Mouse (Mus musculus) heart, embryonic 15.5 days (tissue): ENCODE measurements at regions not wholly inside any gene's neighbourhood (a gene's known extent, or its start where the extent isn't known, plus 50 kb on each side); places are given as distances from the start of the nearest gene placed in this dataset.

ENCODE experiments used
- ATAC-seq: fragments of 200-750 bp; cut with Nextera tagmentation; replicated peaks from 2 replicates; pipeline ENCODE4 v1.8.0; 2017; ENCODE audit warnings: low read depth, moderate TSS enrichment; ENCODE audit not compliant: insufficient number of reproducible peaks, insufficient read depth, low FRiP score
- H3K27ac ChIP-seq: fragments of 300-500 bp; sonication (generic); 2 replicates; pipeline ENCODE4 v1.5.1; 2015; ENCODE audit warnings: mild to moderate bottlenecking, inconsistent platforms
- H3K27me3 ChIP-seq: fragments of 300-500 bp; sonication (generic); 2 replicates; pipeline ENCODE4 v1.6.1; 2015; ENCODE audit warnings: inconsistent platforms
- H3K36me3 ChIP-seq: fragments of 300-500 bp; sonication (generic); 2 replicates; pipeline ENCODE4 v1.6.1; 2015; ENCODE audit warnings: mild to moderate bottlenecking, inconsistent platforms
- H3K4me1 ChIP-seq: fragments of 300-500 bp; sonication (generic); replicated peaks from 2 replicates; pipeline ENCODE4 v1.6.1; 2015; ENCODE audit warnings: inconsistent platforms
- H3K4me2 ChIP-seq: fragments of 300-500 bp; sonication (generic); 2 replicates; pipeline ENCODE4 v1.6.1; 2015; ENCODE audit warnings: inconsistent platforms, mild to moderate bottlenecking, moderate library complexity
- H3K4me3 ChIP-seq: fragments of 300-500 bp; sonication (generic); 2 replicates; pipeline ENCODE4 v1.5.1; 2015; ENCODE audit warnings: mild to moderate bottlenecking, inconsistent platforms
- H3K9ac ChIP-seq: fragments of 300-500 bp; sonication (generic); 2 replicates; pipeline ENCODE4 v1.6.1; 2015; ENCODE audit warnings: mild to moderate bottlenecking, inconsistent platforms
- H3K9me3 ChIP-seq: fragments of 300-500 bp; sonication (generic); replicated peaks from 2 replicates; pipeline ENCODE4 v1.6.1; 2016; ENCODE audit warnings: inconsistent platforms
- WGBS: fragments of 180-500 bp; shearing (Covaris S2); methylation state at CpG from one replicate; pipeline ENCODE4 v1.1.7; 2015; ENCODE audit warnings: mixed read lengths; 5-methylcytosine and 5-hydroxymethylcytosine counted together

GRCm38 (mm10) chr3:103429227-103429788 is 145.7 kb upstream of the Syt6 start:
- 17% methylated on average over 5 of the region's 5 CpGs for WGBS
- H3K27ac ChIP-seq = no peak overlapping the region
- ATAC-seq = no peak

DNA sequence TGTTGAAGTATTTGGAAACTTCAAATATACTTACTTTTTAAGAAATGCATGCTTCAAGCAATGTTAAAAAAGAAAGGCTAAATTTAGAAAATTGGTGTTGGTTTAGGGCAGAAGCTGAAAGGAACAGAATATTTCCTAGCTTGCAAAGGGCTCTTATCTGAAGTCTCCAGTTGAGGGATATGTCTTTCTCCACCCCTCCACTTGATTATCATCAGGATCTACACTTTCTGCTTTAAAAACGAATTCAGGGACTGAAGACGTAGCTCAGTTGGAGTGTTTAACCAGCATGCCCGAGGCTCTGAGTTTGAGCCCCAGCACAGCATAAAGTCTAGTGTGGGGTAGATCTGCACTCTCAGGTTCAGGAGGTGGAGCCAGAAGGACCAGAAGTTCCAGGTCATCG is 144.9 kb upstream of the Syt6 start:
- Histone ChIP-seq H3K27me3 (no peaks in the 10 kb centered on the region), H3K4me3 (no peak overlapping the region), H3K27ac (no peak overlapping the region), H3K9me3 (no peaks in the 10 kb centered on the region), H3K36me3 (no peaks in the 10 kb centered on the region), H3K4me1 (no peaks in the 10 kb centered on the region), H3K9ac (no peak overlapping the region), H3K4me2 (no peak overlapping the region)
- no peak for ATAC-seq
- 48% methylated on average over 4 of the region's 4 CpGs for WGBS

More at GRCm38 (mm10) chr3:103429227-103429788, 145.7 kb upstream of the Syt6 start:
- H3K4me1 ChIP-seq = no peaks in the 10 kb centered on the region
- H3K4me2 ChIP-seq = no peak overlapping the region
- no peak overlapping the region for H3K9ac ChIP-seq
- no peaks in the 10 kb centered on the region for H3K36me3 ChIP-seq
- no peaks in the 10 kb centered on the region for H3K27me3 ChIP-seq
- H3K4me3 ChIP-seq = no peak overlapping the region
- H3K9me3 ChIP-seq = no peaks in the 10 kb centered on the region

- 50% methylated on average over 5 of the region's 5 CpGs for WGBS
- no peak overlapping the region for H3K9ac ChIP-seq
- no peaks in the 10 kb centered on the region for H3K36me3 ChIP-seq
- H3K4me1 ChIP-seq = no peaks in the 10 kb centered on the region
- H3K27ac ChIP-seq = no peak overlapping the region
- H3K4me3 ChIP-seq = no peak overlapping the region
- no peak overlapping the region for H3K4me2 ChIP-seq
- H3K27me3 ChIP-seq = no peaks in the 10 kb centered on the region
- no peaks in the 10 kb centered on the region for H3K9me3 ChIP-seq
- ATAC-seq = no peak
Measured at GRCm38 (mm10) chr3:103432254-103432653, 142.8 kb upstream of the Syt6 start.

DNA sequence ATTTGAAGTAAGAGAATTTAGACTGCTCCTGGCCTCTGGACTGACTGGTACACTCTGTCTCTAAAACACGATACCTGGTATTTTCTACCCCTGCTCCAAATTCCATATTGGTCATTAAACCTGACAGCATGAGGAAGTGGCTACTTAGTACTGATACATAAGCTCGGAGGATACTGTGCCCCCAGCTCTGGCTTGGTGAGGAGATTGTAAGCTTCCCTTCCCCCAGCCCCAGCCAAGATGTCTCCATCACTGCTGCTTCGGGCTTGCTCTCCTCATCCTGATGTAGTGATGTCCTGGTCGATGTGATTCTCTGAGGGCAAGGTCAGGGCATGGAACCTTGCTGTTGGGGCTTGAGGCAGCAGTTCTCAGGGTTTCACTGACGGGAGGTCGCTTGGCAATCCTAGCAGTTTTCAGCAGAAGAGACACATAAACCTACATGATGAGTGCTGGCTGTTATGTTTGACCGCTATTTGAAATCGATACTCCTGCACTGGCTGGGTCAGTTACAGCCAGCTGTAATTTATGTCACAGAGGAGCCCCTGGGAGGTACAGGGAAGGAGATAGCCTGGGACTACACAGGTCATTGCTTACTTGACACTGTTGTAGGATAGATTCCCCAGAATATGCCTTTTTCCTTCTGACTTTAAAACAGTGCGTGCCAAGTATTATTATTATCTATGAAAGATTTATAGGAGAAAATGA is 138.0 kb upstream of the Syt6 start:
- Histone ChIP-seq H3K4me1 (no peaks in the 10 kb centered on the region), H3K9ac (no peak overlapping the region), H3K27ac (no peak overlapping the region), H3K36me3 (no peaks in the 10 kb centered on the region), H3K9me3 (no peaks in the 10 kb centered on the region), H3K4me3 (no peak overlapping the region), H3K4me2 (no peak overlapping the region), H3K27me3 (no peaks in the 10 kb centered on the region)
- 74% methylated on average over 9 of the region's 9 CpGs for WGBS
- no peak for ATAC-seq

DNA sequence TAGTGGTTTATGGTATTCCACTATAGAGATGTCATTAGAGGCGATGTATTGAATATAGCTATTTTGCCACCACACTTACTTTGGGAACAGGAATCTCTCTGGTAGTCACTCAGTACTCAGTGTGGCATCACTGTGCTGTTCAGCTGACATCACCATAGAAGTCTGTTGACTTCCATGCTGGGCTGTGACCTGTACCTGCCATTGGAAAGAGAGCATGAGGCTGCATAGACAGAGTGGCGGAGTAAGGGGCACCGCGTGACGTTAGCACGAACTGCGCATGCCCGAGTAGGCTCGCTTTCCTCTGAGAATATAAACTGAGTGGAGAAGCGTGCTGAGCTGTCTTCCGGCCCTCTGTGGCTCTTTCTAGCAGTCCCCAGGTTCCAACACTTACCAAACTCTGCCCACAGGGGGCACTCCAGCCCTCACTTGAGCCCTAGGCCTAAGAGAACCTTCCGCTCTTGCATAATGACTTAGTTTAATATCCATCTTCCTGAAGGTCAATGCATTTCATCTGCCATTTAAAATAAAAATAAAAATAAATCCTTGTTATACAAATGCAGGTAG is 136.2 kb upstream of the Syt6 start:
- Histone ChIP-seq H3K9me3 (no peaks in the 10 kb centered on the region), H3K4me3 (no peak overlapping the region), H3K27ac (no peak overlapping the region), H3K9ac (no peak overlapping the region), H3K36me3 (no peaks in the 10 kb centered on the region), H3K4me2 (no peak overlapping the region), H3K4me1 (0 out of 2 replicates have a peak, but pooled peaks cover 3% of the 10 kb centered on the region), H3K27me3 (no peaks in the 10 kb centered on the region)
- ATAC-seq = no peak
- WGBS = 47% methylated on average over 12 of the region's 12 CpGs

- Histone ChIP-seq H3K27ac (no peak overlapping the region), H3K4me3 (no peak overlapping the region), H3K9ac (no peak overlapping the region), H3K4me2 (no peak overlapping the region), H3K4me1 (0 out of 2 replicates have a peak, but pooled peaks cover 3% of the 10 kb centered on the region), H3K27me3 (no peaks in the 10 kb centered on the region), H3K9me3 (no peaks in the 10 kb centered on the region), H3K36me3 (no peaks in the 10 kb centered on the region)
- no peak for ATAC-seq
- WGBS = 76% methylated on average over 6 of the region's 6 CpGs
Measured at GRCm38 (mm10) chr3:103443247-103443646, 131.8 kb upstream of the Syt6 start.

DNA sequence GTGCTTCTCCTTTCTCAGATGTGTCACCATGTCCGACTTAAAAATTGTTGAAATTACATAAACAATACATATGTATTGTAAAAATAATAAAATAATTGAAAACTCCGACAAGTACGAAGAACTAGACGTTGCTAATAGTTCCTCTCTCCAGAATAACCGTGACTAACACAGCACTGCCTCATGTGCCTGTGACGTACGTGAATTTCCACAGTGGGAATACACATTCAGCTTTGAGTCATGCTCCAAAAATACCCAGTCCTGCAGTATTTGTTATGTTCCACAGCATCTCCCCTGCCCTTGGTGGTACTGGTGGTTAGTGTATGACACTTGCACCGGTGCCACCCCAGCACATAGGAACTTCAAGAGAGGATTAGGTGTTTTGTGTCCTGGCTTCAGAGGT is 129.2 kb upstream of the Syt6 start:
- H3K27ac ChIP-seq = no peak overlapping the region
- H3K4me2 ChIP-seq = no peak overlapping the region
- ATAC-seq = no peak
- WGBS = 81% methylated on average over 8 of the region's 8 CpGs
- no peaks in the 10 kb centered on the region for H3K9me3 ChIP-seq
- H3K4me1 ChIP-seq = 0 out of 2 replicates have a peak, but pooled peaks cover 3% of the 10 kb centered on the region
- no peak overlapping the region for H3K4me3 ChIP-seq
- H3K36me3 ChIP-seq = no peaks in the 10 kb centered on the region
- H3K9ac ChIP-seq = no peak overlapping the region
- H3K27me3 ChIP-seq = no peaks in the 10 kb centered on the region

DNA sequence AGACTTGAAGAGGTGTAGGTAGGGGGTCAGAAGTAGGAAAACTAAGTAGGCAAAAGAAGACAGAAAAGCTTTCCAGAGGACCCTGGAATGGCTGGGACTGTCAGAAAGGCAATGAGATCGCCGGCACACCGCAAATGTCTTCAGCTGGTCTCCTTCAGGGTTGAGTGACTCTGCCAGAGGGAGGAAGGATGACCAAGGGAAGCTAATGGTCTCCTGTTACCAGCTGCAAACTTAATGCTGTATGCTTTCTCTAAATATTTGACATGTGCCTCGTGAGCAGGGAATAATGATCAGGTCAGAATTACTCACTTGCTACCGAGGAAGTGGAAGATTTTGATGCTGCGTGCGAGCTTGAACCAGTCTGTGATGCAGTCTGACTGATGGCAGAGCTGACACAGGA is 125.2 kb upstream of the Syt6 start:
- H3K27me3 ChIP-seq = no peaks in the 10 kb centered on the region
- no peaks in the 10 kb centered on the region for H3K4me1 ChIP-seq
- WGBS = 64% methylated on average over 7 of the region's 7 CpGs
- no peaks in the 10 kb centered on the region for H3K36me3 ChIP-seq
- no peaks in the 10 kb centered on the region for H3K9me3 ChIP-seq
- H3K4me2 ChIP-seq = no peak overlapping the region
- H3K9ac ChIP-seq = no peak overlapping the region
- H3K4me3 ChIP-seq = no peak overlapping the region
- H3K27ac ChIP-seq = no peak overlapping the region
- ATAC-seq = no peak

GRCm38 (mm10) chr3:103451971-103452370 is 123.1 kb upstream of the Syt6 start:
- Histone ChIP-seq H3K9ac (no peak overlapping the region), H3K27ac (no peak overlapping the region), H3K36me3 (no peaks in the 10 kb centered on the region), H3K27me3 (no peaks in the 10 kb centered on the region), H3K4me2 (no peak overlapping the region), H3K4me3 (no peak overlapping the region), H3K4me1 (no peaks in the 10 kb centered on the region), H3K9me3 (no peaks in the 10 kb centered on the region)
- WGBS = 66% methylated on average over 3 of the region's 3 CpGs
- no peak for ATAC-seq

- H3K9me3 ChIP-seq = no peaks in the 10 kb centered on the region
- H3K27me3 ChIP-seq = no peaks in the 10 kb centered on the region
- no peak overlapping the region for H3K4me2 ChIP-seq
- no peaks in the 10 kb centered on the region for H3K4me1 ChIP-seq
- no peak overlapping the region for H3K27ac ChIP-seq
- 55% methylated on average over 4 of the region's 4 CpGs for WGBS
- no peak overlapping the region for H3K9ac ChIP-seq
- H3K36me3 ChIP-seq = no peaks in the 10 kb centered on the region
- no peak for ATAC-seq
- no peak overlapping the region for H3K4me3 ChIP-seq
Measured at GRCm38 (mm10) chr3:103463760-103464159, 111.3 kb upstream of the Syt6 start.

- no peak overlapping the region for H3K9ac ChIP-seq
- H3K27ac ChIP-seq = no peak overlapping the region
- WGBS = 52% methylated on average over 5 of the region's 5 CpGs
- no peak overlapping the region for H3K4me2 ChIP-seq
- H3K4me3 ChIP-seq = no peak overlapping the region
- no peaks in the 10 kb centered on the region for H3K27me3 ChIP-seq
- H3K9me3 ChIP-seq = no peaks in the 10 kb centered on the region
- H3K36me3 ChIP-seq = no peaks in the 10 kb centered on the region
- no peaks in the 10 kb centered on the region for H3K4me1 ChIP-seq
- ATAC-seq = no peak
Measured at GRCm38 (mm10) chr3:103464181-103464580, 110.8 kb upstream of the Syt6 start.

DNA sequence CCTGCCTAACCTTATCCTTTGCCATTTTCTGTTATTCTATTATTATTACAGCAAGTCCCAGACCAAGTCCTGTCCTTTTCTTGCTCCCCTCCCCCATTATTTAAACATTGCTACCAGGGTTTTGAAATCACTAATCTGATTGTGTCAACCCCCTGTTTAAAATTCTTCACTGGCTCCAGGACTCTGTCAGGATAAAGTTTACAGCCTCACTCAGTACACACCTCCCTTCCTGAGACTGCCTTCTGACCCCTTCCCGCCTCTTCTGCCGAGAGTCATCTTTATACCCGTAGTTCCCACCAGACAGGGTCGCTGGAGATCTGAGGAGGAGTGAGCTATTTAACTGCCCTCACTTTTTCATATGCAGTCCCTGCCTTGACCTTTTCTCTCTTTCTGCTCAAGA is 110.3 kb upstream of the Syt6 start:
- H3K4me1 ChIP-seq = no peaks in the 10 kb centered on the region
- no peak overlapping the region for H3K4me2 ChIP-seq
- no peak overlapping the region for H3K27ac ChIP-seq
- H3K27me3 ChIP-seq = no peaks in the 10 kb centered on the region
- no peak overlapping the region for H3K9ac ChIP-seq
- no peaks in the 10 kb centered on the region for H3K36me3 ChIP-seq
- no peak for ATAC-seq
- H3K9me3 ChIP-seq = no peaks in the 10 kb centered on the region
- no peak overlapping the region for H3K4me3 ChIP-seq
- 36% methylated on average over 4 of the region's 4 CpGs for WGBS
